Mouse (Mus musculus): ENCODE measurements at regions not wholly inside any gene's neighbourhood (a gene's known extent, or its start where the extent isn't known, plus 50 kb on each side); places are given as distances from the start of the nearest gene placed in this dataset.
"Not testable (repeated sequence)": the region's sequence is repeated elsewhere in the genome, so short reads cannot be mapped to it uniquely, and the experiment has no call there.

GRCm38 (mm10) chr8:20424903-20425222, 61.9 kb upstream of the Gm15319 start:
- not testable (repeated sequence) for TF ChIP-seq CTCF (conservative IDR thresholded peaks at IDR 0.05; ENCODE audit: low read length); POU5F1 (IDR thresholded peaks at IDR 0.05; ENCODE audit: borderline replicate concordance, low read length); NANOG (IDR thresholded peaks at IDR 0.05; ENCODE audit: borderline replicate concordance, low read length)

Measured in E14TG2a.4 (cell line).